Mouse (Mus musculus) liver, embryonic 14 days (tissue): ENCODE data around the gene Fbxo28. TPM values are rescaled to one million over a fixed set of nuclear protein-coding genes. Genes with fewer than 3 reads are reported as not detected.

ENCODE experiments used
- polyA plus RNA-seq: library from polyadenylated mRNA; depleted of rRNA; stranded (reverse); fragments of >200 nt; gene quantifications from 2 replicates; pipeline ENCODE4 v1.2.3, GENCODE M21; 2012; rRNA removed

Fbxo28 gene
- polyA plus RNA-seq = 3.1 and 4.0 TPM in 2 replicates

DNA sequence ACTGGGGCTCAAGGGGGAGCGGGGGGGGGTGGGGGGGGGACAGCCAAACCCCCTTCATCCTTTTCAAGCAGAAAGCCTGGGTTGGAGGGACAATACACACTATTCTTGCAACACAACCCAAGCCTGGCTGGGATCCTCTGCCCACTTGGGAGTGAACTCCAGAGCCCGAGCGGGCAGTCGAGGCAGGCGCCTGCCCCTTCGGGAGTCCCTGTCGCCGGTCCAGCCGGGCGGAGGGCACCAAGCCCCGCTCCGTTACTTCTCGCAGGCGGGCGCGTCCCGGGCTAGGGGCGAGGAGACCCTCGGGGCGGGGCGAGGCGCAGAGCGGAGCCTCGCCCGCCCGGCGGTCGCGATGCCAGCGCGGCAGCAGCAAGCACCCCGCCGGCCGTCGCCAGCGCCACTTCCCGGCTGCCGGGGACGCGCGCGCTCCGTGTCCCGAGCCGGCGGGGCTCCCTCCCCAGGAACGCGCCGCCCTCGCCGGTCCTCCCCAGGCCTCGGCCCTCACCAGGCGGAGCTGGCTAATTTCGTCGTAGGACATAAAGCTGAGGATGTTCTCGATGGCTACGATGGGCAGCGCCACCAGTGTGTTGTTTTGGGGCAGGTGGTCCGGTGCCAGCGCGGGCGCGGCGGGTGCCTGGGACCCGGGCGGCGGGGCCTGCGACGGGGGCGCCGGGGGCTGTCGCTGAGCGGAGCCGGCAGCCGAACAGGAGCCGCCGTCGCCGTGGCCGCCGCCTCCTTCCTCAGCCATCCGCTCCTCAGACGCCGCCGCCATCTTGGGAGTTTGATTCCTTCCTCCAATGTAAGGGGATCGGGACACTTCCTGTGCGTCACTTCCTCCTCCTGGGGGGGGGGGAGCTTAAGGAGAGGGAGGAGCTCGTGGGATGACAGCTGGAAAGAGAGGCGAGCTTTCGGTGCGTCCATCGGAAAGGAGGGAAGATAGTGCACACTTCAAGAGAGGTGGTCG lies at the start of gene Fbxo28:
Fbxo28 (minus strand) TSS at position 809 of the 961 bp plus-strand sequence.

GRCm38 (mm10) chr1:182282091-182283075 lies 59.0 kb downstream of the Fbxo28 start, which contains the start of gene Degs1:
Degs1 (minus strand) TSS chr1:182282804.

Other genes with a start within 250 kb of the Fbxo28 start
- 48.7 and 49.1 TPM in 2 replicates for gene Srp9, start 216.9 kb downstream of the Fbxo28 start, polyA plus RNA-seq
- not detected in 2 replicates for gene Vmn1r1, start 177.1 kb downstream of the Fbxo28 start, polyA plus RNA-seq
- gene Degs1, start 58.8 kb downstream of the Fbxo28 start, polyA plus RNA-seq = 29.6 and 33.9 TPM in 2 replicates
- 2.3 and 3.0 TPM in 2 replicates for gene Trp53bp2, start 67.5 kb upstream of the Fbxo28 start, polyA plus RNA-seq
- 10.5 and 10.6 TPM in 2 replicates for gene Capn2, start 176.0 kb upstream of the Fbxo28 start, polyA plus RNA-seq
- 0.01 and 0.02 TPM in 2 replicates for gene Capn8, start 223.4 kb upstream of the Fbxo28 start, polyA plus RNA-seq